Mouse (Mus musculus): ENCODE measurements around the gene Sept14. TPM values are rescaled to one million over a fixed set of nuclear protein-coding genes. Genes with fewer than 3 reads are reported as not detected.
"Not testable (repeated sequence)": the region's sequence is repeated elsewhere in the genome, so short reads cannot be mapped to it uniquely, and the experiment has no call there.

Gene Sept14
- total and polyA plus RNA-seq, 3 experiments: not detected

DNA sequence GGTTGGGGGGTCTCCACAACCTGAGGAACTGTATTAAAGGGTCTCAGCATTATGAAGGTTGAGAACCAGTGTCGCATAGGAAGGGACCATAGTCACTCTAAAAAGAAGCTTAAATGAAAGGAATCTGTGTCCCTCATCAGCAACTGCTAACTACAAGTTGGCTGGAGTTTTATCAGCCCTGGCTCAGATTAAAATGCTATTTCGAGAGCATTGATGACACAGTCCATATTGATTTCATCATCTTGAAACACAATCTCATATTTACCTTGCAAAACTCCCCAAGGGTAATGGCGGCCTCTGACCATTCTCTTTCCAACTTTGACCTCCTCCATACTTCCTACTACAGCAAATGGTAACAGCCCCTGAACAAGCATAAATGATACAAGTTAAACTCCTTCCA is 17.8 kb downstream of the Sept14 start (continued):
- TF ChIP-seq POLR2AphosphoS2 (IDR thresholded peaks at IDR 0.05; ENCODE audit: low read depth, low read length): no peak

DNA sequence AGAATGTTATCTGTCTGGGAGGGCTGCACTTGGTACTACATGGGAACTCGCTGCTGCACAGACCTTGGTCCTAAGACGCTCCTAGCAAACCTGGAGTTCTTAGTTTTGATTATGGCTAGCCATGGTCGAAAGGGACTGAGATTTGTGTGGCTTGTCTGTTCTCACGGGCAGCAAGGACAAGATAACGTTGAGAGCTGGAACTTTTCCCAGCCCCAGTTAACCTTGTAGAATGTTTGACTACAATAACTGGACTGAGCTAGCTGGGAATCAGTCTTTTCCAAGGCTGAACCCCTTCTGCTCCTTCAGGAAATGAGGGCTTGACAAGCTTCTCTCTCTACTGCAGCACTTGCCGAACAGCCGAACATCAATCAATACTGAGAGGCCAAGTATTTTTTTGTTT is 20.7 kb downstream of the Sept14 start:
- no peaks in the 10 kb centered on the region for H3K9me3 ChIP-seq (replicated peaks; ENCODE audit: low read length)
- H3K4me3 ChIP-seq (replicated peaks in 1 of 3; ENCODE audit: low read depth in 2 of 3, low read length in 2 of 3, poor library complexity in 1 of 3): no peak overlapping the region
- DNase-seq (ENCODE audit: extremely low read depth): no peak
- no peak overlapping the region for H3K4me2 ChIP-seq (ENCODE audit: insufficient read depth, low read depth, poor library complexity, severe bottlenecking)
- dilution Hi-C loops (cut with MboI; ENCODE audit: extremely low pct_ligation_motif_present, extremely low pct_unique_long_range_greater_than_20kb, low sequenced_read_pairs): no loop called here
- H3K27ac ChIP-seq (ENCODE audit: insufficient read depth, low read depth): no peak overlapping the region
- no peak overlapping the region for H3K9ac ChIP-seq (ENCODE audit: insufficient read depth, low read depth)
- H3K4me1 ChIP-seq (ENCODE audit: control insufficient read depth in 1 of 2, insufficient read depth in 2 of 2): no peaks in the 10 kb centered on the region
- H3K36me3 ChIP-seq (replicated peaks in 1 of 2; ENCODE audit: control insufficient read depth in 1 of 2, insufficient read depth in 1 of 2, low read length in 1 of 2): no peaks in the 10 kb centered on the region
- H3K27me3 ChIP-seq (replicated peaks): peaks cover 50% of the 10 kb centered on the region
- in situ Hi-C loops (cut with MboI; ENCODE audit: low pct_ligation_motif_present, low pct_unique_long_range_greater_than_20kb, low sequenced_read_pairs): no loop called here
- TF ChIP-seq MAZ (IDR thresholded peaks at IDR 0.05; ENCODE audit: low read depth, low read length): no peak
- no peak for TF ChIP-seq JUND (conservative IDR thresholded peaks at IDR 0.05; ENCODE audit: low read depth, low read length)
- no peak for TF ChIP-seq ETS1 (conservative IDR thresholded peaks at IDR 0.05; ENCODE audit: low read depth, low read length)
- TF ChIP-seq BHLHE40 (IDR thresholded peaks at IDR 0.05; ENCODE audit: low read depth, low read length): no peak
- TF ChIP-seq USF1 (IDR thresholded peaks at IDR 0.05; ENCODE audit: low read depth, low read length): no peak
- TF ChIP-seq SIN3A (IDR thresholded peaks at IDR 0.05; ENCODE audit: low read length): no peak
- no peak for TF ChIP-seq ZMIZ1 (IDR thresholded peaks at IDR 0.05; ENCODE audit: low read depth, low read length)
- H3K79me2 ChIP-seq (replicated peaks; ENCODE audit: control insufficient read depth, extremely low read depth, insufficient read depth, poor library complexity, severe bottlenecking): no peaks in the 10 kb centered on the region

DNA sequence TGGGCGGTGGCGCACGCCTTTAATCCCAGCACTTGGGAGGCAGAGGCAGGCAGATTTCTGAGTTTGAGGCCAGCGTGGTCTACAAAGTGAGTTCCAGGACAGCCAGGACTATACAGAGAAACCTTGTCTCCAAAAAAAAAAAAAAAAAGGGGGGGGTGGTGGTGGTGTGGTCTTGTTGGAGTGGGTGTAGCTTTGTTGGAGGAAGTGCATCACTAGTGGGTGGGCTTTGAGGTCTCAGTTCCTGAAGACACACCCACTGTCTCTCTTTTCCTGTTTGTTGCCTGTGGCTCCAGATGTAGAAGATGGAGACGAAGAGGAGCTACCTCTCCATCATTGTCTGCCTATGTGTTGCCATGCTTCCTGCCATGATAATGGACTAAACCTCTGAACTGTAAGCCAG is 23.2 kb downstream of the Sept14 start:
- H3K9ac ChIP-seq (ENCODE audit: insufficient read depth, low read depth); in situ Hi-C loops (cut with MboI; ENCODE audit: low pct_ligation_motif_present, low pct_unique_long_range_greater_than_20kb, low sequenced_read_pairs); H3K4me1 ChIP-seq (ENCODE audit: control insufficient read depth in 1 of 2, insufficient read depth in 2 of 2); H3K36me3 ChIP-seq (replicated peaks in 1 of 2; ENCODE audit: control insufficient read depth in 1 of 2, insufficient read depth in 1 of 2, low read length in 1 of 2); H3K27ac ChIP-seq (ENCODE audit: insufficient read depth, low read depth); H3K79me2 ChIP-seq (replicated peaks; ENCODE audit: control insufficient read depth, extremely low read depth, insufficient read depth, poor library complexity, severe bottlenecking); dilution Hi-C loops (cut with MboI; ENCODE audit: extremely low pct_ligation_motif_present, extremely low pct_unique_long_range_greater_than_20kb, low sequenced_read_pairs); H3K4me2 ChIP-seq (ENCODE audit: insufficient read depth, low read depth, poor library complexity, severe bottlenecking); H3K4me3 ChIP-seq (replicated peaks in 1 of 3; ENCODE audit: low read depth in 2 of 3, low read length in 2 of 3, poor library complexity in 1 of 3); H3K9me3 ChIP-seq (replicated peaks; ENCODE audit: low read length); DNase-seq (ENCODE audit: extremely low read depth): not testable (repeated sequence)
- TF ChIP-seq ZNF384 (IDR thresholded peaks at IDR 0.05; ENCODE audit: low read depth, low read length): peak; percentile 28; the same call in 1 of the 2 replicates
- H3K27me3 ChIP-seq (replicated peaks): peaks cover 63% of the 10 kb centered on the region

DNA sequence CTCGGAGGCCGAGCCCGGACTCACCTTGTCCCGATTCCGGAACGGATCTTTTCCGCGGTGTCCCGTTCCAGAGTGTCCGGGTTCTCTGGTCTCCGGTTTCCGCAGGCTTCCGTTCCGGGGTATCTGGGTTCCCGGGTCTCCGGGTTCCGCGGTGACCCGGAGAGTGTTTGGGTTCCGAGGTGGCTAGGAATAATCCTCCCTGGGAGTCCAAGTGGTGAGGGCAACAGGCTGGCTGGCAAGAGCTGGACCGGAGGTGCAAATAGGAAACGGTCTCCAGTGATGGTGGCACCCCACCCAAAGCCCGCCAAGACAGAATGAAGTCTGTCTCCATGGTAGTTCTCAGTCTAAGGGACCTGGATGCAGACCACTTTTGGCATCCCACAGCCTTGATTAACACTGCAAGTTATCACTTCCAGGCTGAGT is 38.3 kb downstream of the Sept14 start, which contains the start of gene Zfp11:
Gene Zfp11 (minus strand): TSS at position 64 of the 423 bp plus-strand sequence.
- no peak within 1 kb of the TSS for H3K4me2 ChIP-seq (ENCODE audit: insufficient read depth, low read depth, poor library complexity, severe bottlenecking)
- in situ Hi-C loops (cut with MboI; ENCODE audit: low pct_ligation_motif_present, low pct_unique_long_range_greater_than_20kb, low sequenced_read_pairs): no loop called here
- DNase-seq (ENCODE audit: extremely low read depth): no peak
- peaks cover 43% of the 10 kb centered on the region for H3K27me3 ChIP-seq (replicated peaks)
- H3K4me1 ChIP-seq (ENCODE audit: control insufficient read depth in 1 of 2, insufficient read depth in 2 of 2): no peaks in the 10 kb centered on the region
- dilution Hi-C loops (cut with MboI; ENCODE audit: extremely low pct_ligation_motif_present, extremely low pct_unique_long_range_greater_than_20kb, low sequenced_read_pairs): no loop called here
- H3K36me3 ChIP-seq (replicated peaks in 1 of 2; ENCODE audit: control insufficient read depth in 1 of 2, insufficient read depth in 1 of 2, low read length in 1 of 2): no peaks in the 10 kb centered on the region
- no peaks in the 10 kb centered on the region for H3K79me2 ChIP-seq (replicated peaks; ENCODE audit: control insufficient read depth, extremely low read depth, insufficient read depth, poor library complexity, severe bottlenecking)
- no peak within 1 kb of the TSS for H3K27ac ChIP-seq (ENCODE audit: insufficient read depth, low read depth)
- peaks cover 2% of the 10 kb centered on the region for H3K9me3 ChIP-seq (replicated peaks; ENCODE audit: low read length)
- TF ChIP-seq POLR2AphosphoS2 (IDR thresholded peaks at IDR 0.05; ENCODE audit: low read depth, low read length) (no peak), HCFC1 (IDR thresholded peaks at IDR 0.05; ENCODE audit: low read depth, low read length) (no peak), JUN (IDR thresholded peaks at IDR 0.05; ENCODE audit: insufficient read depth, low read depth, low read length) (no peak), POLR2A (IDR thresholded peaks at IDR 0.05; ENCODE audit: low read depth, low read length) (no peak), CHD2 (IDR thresholded peaks at IDR 0.05; ENCODE audit: low read length) (no peak), EP300 (IDR thresholded peaks at IDR 0.05; ENCODE audit: low read length) (no peak), RAD21 (IDR thresholded peaks at IDR 0.05; ENCODE audit: low read depth, low read length) (no peak), ZKSCAN1 (IDR thresholded peaks at IDR 0.05; ENCODE audit: borderline replicate concordance, low read depth, low read length) (no peak), NELFE (IDR thresholded peaks at IDR 0.05; ENCODE audit: low read depth, low read length) (no peak), ZMIZ1 (IDR thresholded peaks at IDR 0.05; ENCODE audit: low read depth, low read length) (no peak), USF2 (conservative IDR thresholded peaks at IDR 0.05; ENCODE audit: low read depth, low read length) (no peak)
- no peak within 1 kb of the TSS for H3K9ac ChIP-seq (ENCODE audit: insufficient read depth, low read depth)
- H3K4me3 ChIP-seq (replicated peaks in 1 of 3; ENCODE audit: low read depth in 2 of 3, low read length in 2 of 3, poor library complexity in 1 of 3): no peak within 1 kb of the TSS

All from CH12.LX (cell line).